Mouse (Mus musculus) liver, postnatal 0 days (tissue): ENCODE measurements around the gene Slc25a34.

Experiments used
- CTCF ChIP-seq: sonication (generic); IDR thresholded peaks from 2 replicates; pipeline ENCODE4 v1.5.1; 2016; ENCODE audit warnings: antibody characterized with exemption, low read depth
- EP300 ChIP-seq: IDR thresholded peaks from 2 replicates; pipeline ENCODE4 v1.6.1; 2016; ENCODE audit warnings: antibody characterized with exemption, low read depth, mild to moderate bottlenecking

GRCm38 (mm10) chr4:141651286-141651685, 27.7 kb upstream of the Slc25a34 start:
- TF ChIP-seq CTCF (no peak), EP300 (no peak)
